Mouse (Mus musculus) heart, adult 8-10 months (tissue): ENCODE results near the gene Mrps18a. TPM values are rescaled to one million over a fixed set of nuclear protein-coding genes. Genes with fewer than 3 reads are reported as not detected.

ENCODE experiments used
- total RNA-seq, 4 experiments: library from RNA; stranded (reverse); gene quantifications; 2 replicates each; pipeline ENCODE4 v1.2.4; 2022

Gene Mrps18a
- total RNA-seq, 4 experiments from 2014 or later = 144 to 157 (median 149) TPM

Other genes starting within 250 kb of the Mrps18a start
- gene Vegfa, start 78.6 kb upstream of the Mrps18a start, total RNA-seq = 100 to 1,000 TPM; 195 to 267 (median 235) TPM
- gene Rsph9, start 33.2 kb downstream of the Mrps18a start, total RNA-seq = under 1 TPM; 0.57 to 0.97 (median 0.84) TPM
- 10 to 100 TPM; 19.2 to 27.4 (median 21.6) TPM for gene Mad2l1bp, start 42.6 kb downstream of the Mrps18a start, total RNA-seq
- gene Gtpbp2, start 50.0 kb downstream of the Mrps18a start, total RNA-seq = 10 to 100 TPM; 55.8 to 74.5 (median 59.0) TPM
- gene Polh, start 91.7 kb downstream of the Mrps18a start, total RNA-seq = 1 to 10 TPM; 7.2 to 9.0 (median 8.5) TPM
- 10 to 100 TPM; 20.0 to 23.2 (median 21.6) TPM for gene Xpo5, start 91.8 kb downstream of the Mrps18a start, total RNA-seq
- gene Polr1c, start 137.1 kb downstream of the Mrps18a start, total RNA-seq = 10 to 100 TPM; 20.4 to 25.6 (median 22.7) TPM
- gene Yipf3, start 137.1 kb downstream of the Mrps18a start, total RNA-seq = 10 to 100 TPM; 82.2 to 91.1 (median 85.5) TPM
- under 1 TPM in 2 of 4 experiments, not detected in 2; 0.12 to 0.14 TPM for gene Lrrc73, start 142.5 kb downstream of the Mrps18a start, total RNA-seq
- gene Tjap1, start 172.0 kb downstream of the Mrps18a start, total RNA-seq = 10 to 100 TPM; 26.0 to 39.5 (median 35.6) TPM
- under 1 TPM in 2 of 4 experiments, not detected in 2; 0.14 to 0.53 TPM for gene Dlk2, start 186.4 kb downstream of the Mrps18a start, total RNA-seq
- gene Abcc10, start 217.4 kb downstream of the Mrps18a start, total RNA-seq = 1 to 10 TPM; 3.2 to 5.2 (median 4.1) TPM